Mouse (Mus musculus) forebrain, embryonic 16.5 days (tissue): ENCODE data around the gene Btbd11. TPM values are rescaled to one million over a fixed set of nuclear protein-coding genes. Genes with fewer than 3 reads are reported as not detected.
A peak's percentile ranks its signal among the peaks of the same experiment; 100 is the strongest.

Experiments
- ATAC-seq: fragments of 200-750 bp; cut with Nextera tagmentation; 2 replicates; pipeline ENCODE4 v1.8.0; 2017; ENCODE audit warnings: mild to moderate bottlenecking, moderate library complexity
- H3K27ac ChIP-seq: fragments of 300-500 bp; sonication (generic); 2 replicates; pipeline ENCODE4 v1.5.1; 2014; ENCODE audit warnings: low read length, control low read depth
- H3K27me3 ChIP-seq: fragments of 300-500 bp; sonication (generic); replicated peaks from 2 replicates; pipeline ENCODE4 v1.6.1; 2014; ENCODE audit warnings: low read length; ENCODE audit not compliant: control insufficient read depth, insufficient read depth
- H3K36me3 ChIP-seq: fragments of 300-500 bp; sonication (generic); 2 replicates; pipeline ENCODE4 v1.6.1; 2014; ENCODE audit not compliant: control insufficient read depth, insufficient read depth
- H3K4me1 ChIP-seq: fragments of 300-500 bp; sonication (generic); replicated peaks from 2 replicates; pipeline ENCODE4 v1.6.1; 2014; ENCODE audit warnings: low read length; ENCODE audit not compliant: control insufficient read depth, insufficient read depth
- H3K4me2 ChIP-seq: fragments of 300-500 bp; sonication (generic); 2 replicates; pipeline ENCODE4 v1.6.1; 2014; ENCODE audit warnings: mild to moderate bottlenecking, low read length, control low read depth
- H3K4me3 ChIP-seq: fragments of 300-500 bp; sonication (generic); replicated peaks from 2 replicates; pipeline ENCODE4 v1.5.1; 2014; ENCODE audit warnings: mild to moderate bottlenecking, low read length, control low read depth
- H3K9ac ChIP-seq: fragments of 300-500 bp; sonication (generic); replicated peaks from 2 replicates; pipeline ENCODE4 v1.6.1; 2014; ENCODE audit warnings: low read depth, low read length, control low read depth
- H3K9me3 ChIP-seq: fragments of 300-500 bp; sonication (generic); 2 replicates; pipeline ENCODE4 v1.6.1; 2016; ENCODE audit warnings: low read length; ENCODE audit not compliant: control insufficient read depth
- WGBS: fragments of 180-500 bp; shearing (Covaris S2); extraction: QIAGEN DNeasy Blood & Tissue Kit; methylation state at CpG from one replicate; pipeline ENCODE4 v1.1.7; 2014; 5-methylcytosine and 5-hydroxymethylcytosine counted together
- polyA plus RNA-seq: library from polyadenylated mRNA; unstranded; fragments of >200 nt; fragmentation: Nextera tagmentation; extraction: Ambion mirVana; gene quantifications from 2 replicates; pipeline ENCODE4 v1.2.1, GENCODE M21; 2015

Btbd11 gene
- 11.1 TPM in 2 replicates for polyA plus RNA-seq

DNA sequence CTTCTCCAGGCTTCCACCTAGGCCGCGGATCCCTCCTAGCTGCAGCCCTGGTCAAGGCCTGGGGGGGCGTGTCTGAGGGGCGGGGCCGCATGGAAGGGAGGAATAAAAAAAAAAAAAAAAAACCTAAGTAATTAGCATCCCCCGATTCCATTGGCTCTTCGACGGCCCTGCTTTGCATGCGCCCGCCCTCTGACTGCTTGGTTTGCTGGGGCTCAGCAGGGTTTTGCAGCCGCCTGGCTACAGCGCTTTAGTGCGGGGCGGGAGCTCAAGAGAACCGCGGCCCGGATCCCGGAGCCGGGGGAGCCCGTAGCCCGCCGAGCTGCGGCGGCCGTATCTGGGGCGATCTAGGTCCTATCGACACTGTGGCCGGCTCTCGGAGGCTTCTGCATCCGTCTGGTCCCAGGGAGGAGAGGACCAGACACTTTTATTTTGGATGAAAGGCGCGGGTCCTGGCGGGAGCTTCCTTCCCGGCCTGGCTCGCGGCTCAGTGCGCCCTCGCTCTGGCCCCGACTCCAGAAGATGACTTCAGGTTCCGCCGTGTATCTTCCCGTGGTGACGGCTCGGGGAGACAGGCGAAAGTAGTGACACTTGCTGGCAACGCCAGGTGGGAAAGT, at the start of gene Btbd11:
Gene Btbd11, plus strand, starts transcription at position 210 of the 614 bp plus-strand sequence.
- H3K9ac ChIP-seq = peak within 1 kb of the TSS; percentile 53
- WGBS = under 1% methylated on average over 46 of the region's 46 CpGs
- peak; percentile 97 for ATAC-seq
- H3K27me3 ChIP-seq = no peaks in the 10 kb centered on the region
- peak within 1 kb of the TSS; percentile 98 for H3K4me2 ChIP-seq
- peak within 1 kb of the TSS; percentile 55 for H3K4me3 ChIP-seq
- H3K4me1 ChIP-seq = peaks cover 25% of the 10 kb centered on the region
- H3K27ac ChIP-seq = no peak within 1 kb of the TSS
- no peaks in the 10 kb centered on the region for H3K9me3 ChIP-seq
- H3K36me3 ChIP-seq = no peaks in the 10 kb centered on the region

DNA sequence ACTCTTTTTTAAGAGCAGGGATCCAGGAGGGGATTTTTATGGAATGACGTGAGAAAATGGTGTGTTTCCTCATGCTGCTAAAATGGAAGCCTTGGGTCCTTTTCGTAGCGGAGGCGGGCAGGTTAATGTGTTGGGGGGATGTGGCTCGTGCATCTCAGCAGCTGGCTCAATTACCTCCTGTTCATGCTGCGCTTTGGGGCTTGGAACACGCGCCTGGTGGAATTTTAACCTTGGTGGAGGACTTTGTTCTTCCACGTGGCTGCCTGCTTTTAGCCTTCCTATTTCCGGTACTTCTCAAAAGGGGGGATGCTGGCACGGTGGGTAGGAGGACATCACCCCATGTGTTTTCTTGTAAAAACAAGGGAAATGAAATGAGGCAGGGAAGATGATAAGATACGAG, 47.9 kb upstream of the Btbd11 start:
- no peaks in the 10 kb centered on the region for H3K4me1 ChIP-seq
- ATAC-seq = no peak
- no peaks in the 10 kb centered on the region for H3K36me3 ChIP-seq
- no peaks in the 10 kb centered on the region for H3K27me3 ChIP-seq
- no peak overlapping the region for H3K9ac ChIP-seq
- no peak overlapping the region for H3K4me2 ChIP-seq
- no peak overlapping the region for H3K27ac ChIP-seq
- peaks cover 3% of the 10 kb centered on the region; the same call in 1 of the 2 replicates for H3K9me3 ChIP-seq
- 68% methylated on average over 12 of the region's 12 CpGs for WGBS
- no peak overlapping the region for H3K4me3 ChIP-seq

DNA sequence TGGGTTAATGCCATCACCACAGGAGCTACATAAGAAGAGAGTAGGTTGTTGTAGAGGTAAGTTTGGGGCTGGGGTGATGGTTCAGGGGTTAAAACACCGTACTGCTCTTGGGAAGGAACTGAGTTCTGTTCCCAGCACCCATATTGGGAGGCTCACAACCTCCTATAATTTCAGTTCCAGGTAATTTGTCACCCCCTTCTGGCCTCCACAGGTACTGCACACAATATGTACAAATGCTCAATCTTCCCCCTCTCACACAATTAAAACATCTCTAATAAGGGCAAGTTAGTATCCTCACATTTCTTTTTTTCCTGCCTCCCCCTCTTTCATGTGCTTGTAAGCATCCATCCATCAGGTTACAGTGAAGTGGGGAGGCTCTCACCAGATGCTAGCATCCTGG, 44.7 kb upstream of the Btbd11 start:
- 69% methylated on average over 1 of the region's 1 CpGs for WGBS
- no peaks in the 10 kb centered on the region for H3K36me3 ChIP-seq
- no peak overlapping the region for H3K27ac ChIP-seq
- H3K9me3 ChIP-seq = peaks cover 3% of the 10 kb centered on the region; the same call in 1 of the 2 replicates
- ATAC-seq = no peak
- H3K4me3 ChIP-seq = no peak overlapping the region
- no peaks in the 10 kb centered on the region for H3K27me3 ChIP-seq
- no peak overlapping the region for H3K9ac ChIP-seq
- H3K4me1 ChIP-seq = no peaks in the 10 kb centered on the region
- H3K4me2 ChIP-seq = no peak overlapping the region

DNA sequence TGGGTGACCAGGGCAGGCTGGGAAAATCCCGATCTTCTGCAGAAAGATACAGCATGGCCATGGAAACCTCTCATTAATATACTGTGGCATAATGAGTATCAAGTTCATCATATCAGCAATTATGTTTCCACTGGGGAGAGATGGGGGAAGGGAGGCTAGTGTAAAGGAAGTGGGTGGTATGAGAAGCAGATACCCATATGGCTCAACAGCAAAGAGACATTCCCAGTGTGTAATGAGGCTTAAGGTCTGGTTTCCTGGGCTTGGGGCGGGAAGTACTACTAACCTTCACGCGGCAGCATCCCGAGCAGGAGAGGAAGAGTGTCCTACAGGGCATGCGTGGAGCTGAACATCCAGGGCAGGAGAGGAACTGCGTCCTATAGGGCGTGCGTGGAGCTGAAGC, 39.4 kb upstream of the Btbd11 start:
- no peak for ATAC-seq
- Histone ChIP-seq H3K4me3 (no peak overlapping the region), H3K9ac (no peak overlapping the region), H3K27me3 (no peaks in the 10 kb centered on the region), H3K9me3 (no peaks in the 10 kb centered on the region), H3K4me2 (no peak overlapping the region), H3K27ac (no peak overlapping the region), H3K4me1 (no peaks in the 10 kb centered on the region), H3K36me3 (no peaks in the 10 kb centered on the region)
- WGBS = 89% methylated on average over 9 of the region's 9 CpGs

DNA sequence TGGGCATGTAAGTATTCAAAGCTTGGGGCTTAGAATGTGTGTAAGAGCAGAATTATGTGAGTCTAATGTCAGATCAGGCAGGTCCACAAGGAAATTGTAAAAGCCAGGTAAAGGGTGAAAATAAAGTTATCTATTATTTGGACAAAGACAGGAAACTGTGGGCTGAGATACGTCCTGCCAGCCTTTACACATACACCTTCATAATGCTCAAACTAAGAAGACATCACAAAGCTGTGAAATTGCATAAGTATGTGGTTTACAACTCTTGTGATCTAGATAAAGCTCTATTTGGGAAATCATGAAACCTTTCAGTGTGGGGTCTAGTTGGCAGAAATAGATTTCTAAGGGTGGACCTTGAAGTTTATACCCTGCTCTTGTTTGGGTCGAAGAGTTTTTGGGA, 34.1 kb upstream of the Btbd11 start:
- ATAC-seq = no peak
- H3K27me3 ChIP-seq = no peaks in the 10 kb centered on the region
- H3K27ac ChIP-seq = no peak overlapping the region
- no peaks in the 10 kb centered on the region for H3K9me3 ChIP-seq
- no peak overlapping the region for H3K4me3 ChIP-seq
- 85% methylated on average over 2 of the region's 2 CpGs for WGBS
- H3K9ac ChIP-seq = no peak overlapping the region
- H3K4me1 ChIP-seq = no peaks in the 10 kb centered on the region
- no peak overlapping the region for H3K4me2 ChIP-seq
- no peaks in the 10 kb centered on the region for H3K36me3 ChIP-seq

DNA sequence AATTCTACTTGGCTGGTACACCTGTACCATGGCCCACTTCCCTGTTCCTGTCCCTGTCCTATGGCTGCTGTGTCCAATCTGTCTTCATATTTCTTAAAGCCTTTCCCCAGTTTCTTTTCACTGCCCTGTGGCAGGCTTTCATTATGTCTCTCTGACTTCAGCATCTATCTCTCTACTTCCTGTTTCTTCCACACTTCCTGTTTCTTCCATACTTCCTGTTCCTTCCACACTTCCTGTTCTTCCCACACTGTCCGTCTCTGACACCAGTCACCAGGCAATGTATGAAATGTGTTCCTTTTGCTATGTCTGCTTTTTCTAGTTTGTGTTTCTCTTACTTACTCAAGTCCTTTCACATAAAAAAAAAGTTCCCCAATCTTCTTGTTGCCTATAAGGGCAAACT, 32.3 kb upstream of the Btbd11 start:
- H3K27me3 ChIP-seq = no peaks in the 10 kb centered on the region
- no peak overlapping the region for H3K27ac ChIP-seq
- 90% methylated on average over 1 of the region's 1 CpGs for WGBS
- no peak for ATAC-seq
- H3K36me3 ChIP-seq = no peaks in the 10 kb centered on the region
- no peaks in the 10 kb centered on the region for H3K4me1 ChIP-seq
- H3K9me3 ChIP-seq = no peaks in the 10 kb centered on the region
- H3K9ac ChIP-seq = no peak overlapping the region
- H3K4me2 ChIP-seq = no peak overlapping the region
- H3K4me3 ChIP-seq = no peak overlapping the region

DNA sequence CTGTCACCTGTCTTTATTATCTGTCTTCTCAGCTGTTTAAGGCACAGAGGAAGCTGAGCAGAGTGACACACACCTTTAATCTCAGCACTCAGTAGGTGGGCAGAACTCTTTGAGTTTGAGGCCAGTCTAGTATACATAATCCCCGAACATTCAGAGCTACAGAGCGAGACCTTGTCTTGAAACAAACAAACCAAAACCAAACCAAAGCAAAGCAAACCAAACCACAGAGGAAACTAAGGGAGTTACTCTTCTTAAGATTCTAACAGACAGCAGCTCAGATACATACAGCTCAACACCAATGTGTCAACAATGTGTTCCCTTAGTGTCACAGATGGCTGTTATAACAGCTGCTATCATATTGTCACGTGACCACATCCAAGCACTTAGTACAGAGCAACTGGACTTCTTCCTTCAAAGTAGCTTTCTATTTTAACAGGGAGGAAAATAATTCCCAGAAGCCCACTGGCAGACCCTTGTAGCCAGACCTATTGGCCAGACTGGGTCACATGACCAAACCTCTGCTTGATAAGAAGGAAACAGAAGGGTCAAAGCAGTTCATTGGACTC, 27.0 kb upstream of the Btbd11 start:
- no peak overlapping the region for H3K9ac ChIP-seq
- H3K4me1 ChIP-seq = no peaks in the 10 kb centered on the region
- H3K27ac ChIP-seq = no peak overlapping the region
- H3K4me3 ChIP-seq = no peak overlapping the region
- 81% methylated on average over 3 of the region's 3 CpGs for WGBS
- no peak overlapping the region for H3K4me2 ChIP-seq
- no peaks in the 10 kb centered on the region for H3K27me3 ChIP-seq
- H3K36me3 ChIP-seq = no peaks in the 10 kb centered on the region
- no peak for ATAC-seq
- H3K9me3 ChIP-seq = no peaks in the 10 kb centered on the region

DNA sequence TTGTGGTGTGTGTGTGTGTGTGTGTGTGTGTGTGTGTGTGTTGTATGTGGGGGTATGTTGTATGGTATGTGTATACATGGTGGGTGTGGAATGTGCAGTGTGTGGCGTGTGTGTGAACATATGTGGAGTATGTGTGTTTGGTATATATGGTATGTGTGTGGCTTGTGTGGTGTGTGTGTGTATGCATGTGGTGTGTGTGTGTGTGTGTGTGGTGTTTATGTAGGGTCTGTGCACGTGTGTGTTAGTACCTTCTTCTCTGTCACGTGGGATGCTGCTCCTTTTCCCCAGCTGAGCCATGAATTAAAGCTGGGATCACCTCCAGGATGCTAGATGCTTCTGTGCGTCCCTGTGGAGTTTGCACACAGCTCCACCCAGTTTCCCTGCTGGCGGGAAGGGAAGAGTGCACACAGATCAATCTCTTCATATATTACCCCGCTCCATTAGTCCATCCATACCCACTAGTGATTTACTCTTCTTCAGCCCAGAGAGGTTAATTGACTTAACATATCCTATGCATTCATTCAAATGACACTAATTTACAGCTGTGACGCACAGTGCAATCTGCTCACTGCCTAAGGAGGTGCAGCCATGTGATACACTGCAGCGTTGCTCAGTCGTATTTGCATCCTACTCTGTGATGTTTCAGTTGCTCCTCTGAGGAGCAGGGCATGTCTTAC, 23.7 kb upstream of the Btbd11 start:
- H3K4me3 ChIP-seq = no peak overlapping the region
- H3K4me1 ChIP-seq = no peaks in the 10 kb centered on the region
- no peaks in the 10 kb centered on the region for H3K27me3 ChIP-seq
- WGBS = 65% methylated on average over 9 of the region's 9 CpGs
- no peaks in the 10 kb centered on the region for H3K9me3 ChIP-seq
- no peak overlapping the region for H3K27ac ChIP-seq
- H3K4me2 ChIP-seq = no peak overlapping the region
- H3K9ac ChIP-seq = no peak overlapping the region
- H3K36me3 ChIP-seq = no peaks in the 10 kb centered on the region
- peak; percentile 71 for ATAC-seq

DNA sequence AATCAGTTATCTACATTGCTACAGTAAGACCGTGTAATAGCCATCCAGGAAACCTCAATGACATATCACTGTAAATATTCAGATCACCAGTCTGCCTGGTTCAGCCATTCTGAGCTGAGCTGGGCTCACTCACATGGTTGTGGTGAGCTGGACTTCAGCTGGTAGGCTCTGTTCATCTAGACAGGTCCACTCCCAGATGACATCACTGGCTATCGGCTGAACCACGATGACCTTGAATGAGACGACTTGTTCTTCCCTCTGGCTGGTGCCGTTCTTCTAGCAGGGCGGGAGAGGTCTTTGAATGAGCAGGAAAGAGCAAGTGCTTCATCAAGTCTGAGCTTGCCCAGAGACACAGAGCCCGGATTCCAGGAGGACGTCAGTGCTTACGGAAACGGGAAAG, 19.7 kb upstream of the Btbd11 start:
- Histone ChIP-seq H3K36me3 (no peaks in the 10 kb centered on the region), H3K9me3 (no peaks in the 10 kb centered on the region), H3K4me2 (no peak overlapping the region), H3K4me1 (no peaks in the 10 kb centered on the region), H3K27ac (no peak overlapping the region), H3K9ac (no peak overlapping the region), H3K4me3 (no peak overlapping the region), H3K27me3 (no peaks in the 10 kb centered on the region)
- no peak for ATAC-seq
- 93% methylated on average over 10 of the region's 10 CpGs for WGBS
